Mouse (Mus musculus) forebrain, embryonic 15.5 days (tissue): ENCODE results near the gene Dop1b. TPM values are rescaled to one million over a fixed set of nuclear protein-coding genes. Genes with fewer than 3 reads are reported as not detected.

ENCODE experiments used
- ATAC-seq: fragments of 200-750 bp; cut with Nextera tagmentation; replicated peaks from 2 replicates; pipeline ENCODE4 v1.8.0; 2017; ENCODE audit warnings: mild to moderate bottlenecking, moderate TSS enrichment, moderate library complexity
- H3K27ac ChIP-seq: fragments of 300-500 bp; sonication (generic); replicated peaks from 2 replicates; pipeline ENCODE4 v1.5.1; 2015; ENCODE audit warnings: mild to moderate bottlenecking, inconsistent platforms
- H3K27me3 ChIP-seq: fragments of 300-500 bp; sonication (generic); 2 replicates; pipeline ENCODE4 v1.6.1; 2015; ENCODE audit warnings: inconsistent platforms
- H3K36me3 ChIP-seq: fragments of 300-500 bp; sonication (generic); 2 replicates; pipeline ENCODE4 v1.6.1; 2015; ENCODE audit warnings: mild to moderate bottlenecking, inconsistent platforms
- H3K4me1 ChIP-seq: fragments of 300-500 bp; sonication (generic); 2 replicates; pipeline ENCODE4 v1.6.1; 2015; ENCODE audit warnings: inconsistent platforms
- H3K4me2 ChIP-seq: fragments of 300-500 bp; sonication (generic); replicated peaks from 2 replicates; pipeline ENCODE4 v1.6.1; 2015; ENCODE audit warnings: mild to moderate bottlenecking, inconsistent platforms
- H3K4me3 ChIP-seq: fragments of 300-500 bp; sonication (generic); 2 replicates; pipeline ENCODE4 v1.5.1; 2015; ENCODE audit warnings: mild to moderate bottlenecking, inconsistent platforms
- H3K9ac ChIP-seq: fragments of 300-500 bp; sonication (generic); replicated peaks from 2 replicates; pipeline ENCODE4 v1.6.1; 2015; ENCODE audit warnings: mild to moderate bottlenecking, inconsistent platforms
- H3K9me3 ChIP-seq: fragments of 300-500 bp; sonication (generic); 2 replicates; pipeline ENCODE4 v1.6.1; 2016; ENCODE audit warnings: inconsistent platforms
- WGBS: fragments of 180-500 bp; shearing (Covaris S2); methylation state at CpG from one replicate; pipeline ENCODE4 v1.1.7; 2015; ENCODE audit warnings: mixed read lengths; 5-methylcytosine and 5-hydroxymethylcytosine counted together
- polyA plus RNA-seq: library from polyadenylated mRNA; unstranded; fragments of >200 nt; fragmentation: Nextera tagmentation; extraction: Ambion mirVana; gene quantifications from 2 replicates; pipeline ENCODE4 v1.2.1, GENCODE M21; 2015

The Dop1b gene
- polyA plus RNA-seq, 1 experiment from 2014 or later: 27.3 TPM

GRCm38 (mm10) chr16:93859967-93860366 lies 148.3 kb downstream of the Dop1b start:
- H3K9ac ChIP-seq: no peak overlapping the region
- no peak overlapping the region for H3K27ac ChIP-seq
- H3K27me3 ChIP-seq: no peaks in the 10 kb centered on the region
- 92% methylated on average over 4 of the region's 4 CpGs for WGBS
- no peak for ATAC-seq
- H3K36me3 ChIP-seq: peaks cover 71% of the 10 kb centered on the region
- H3K4me1 ChIP-seq: no peaks in the 10 kb centered on the region
- no peaks in the 10 kb centered on the region for H3K9me3 ChIP-seq
- H3K4me2 ChIP-seq: no peak overlapping the region
- no peak overlapping the region for H3K4me3 ChIP-seq

Other genes starting within 250 kb of the Dop1b start
- 15.5 and 20.2 TPM in 2 replicates for gene Setd4, start 107.8 kb upstream of the Dop1b start, polyA plus RNA-seq
- gene Cbr1, start 106.1 kb upstream of the Dop1b start, polyA plus RNA-seq: 148 TPM in 2 replicates
- not detected in 2 replicates for gene Gm5678, start 83.8 kb upstream of the Dop1b start, polyA plus RNA-seq
- 1.4 and 1.6 TPM in 2 replicates for gene Cbr3, start 28.7 kb upstream of the Dop1b start, polyA plus RNA-seq
- 36.3 and 41.5 TPM in 2 replicates for gene Morc3, start 120.2 kb downstream of the Dop1b start, polyA plus RNA-seq
- gene Chaf1b, start 172.0 kb downstream of the Dop1b start, polyA plus RNA-seq: 42.0 and 44.4 TPM in 2 replicates